Mouse (Mus musculus) midbrain, embryonic 11.5 days (tissue): ENCODE measurements around the gene Frem1. TPM values are rescaled to one million over a fixed set of nuclear protein-coding genes. Genes with fewer than 3 reads are reported as not detected.

ENCODE experiments used
- polyA plus RNA-seq: library from polyadenylated mRNA; unstranded; fragments of >200 nt; fragmentation: Nextera tagmentation; extraction: Ambion mirVana; gene quantifications from 2 replicates; pipeline ENCODE4 v1.2.1, GENCODE M21; 2014

Gene Frem1
- polyA plus RNA-seq, 1 experiment from 2014 or later, result 8.2 TPM

Other genes starting within 250 kb of the Frem1 start
- 11.5 and 15.6 TPM in 2 replicates for gene Zdhhc21, start 192.4 kb downstream of the Frem1 start, polyA plus RNA-seq
- gene Cer1, start 167.2 kb downstream of the Frem1 start, polyA plus RNA-seq, result not detected in 2 replicates